Mouse (Mus musculus): ENCODE results near the gene Tex52.
"Not testable (repeated sequence)": the region's sequence is repeated elsewhere in the genome, so short reads cannot be mapped to it uniquely, and the experiment has no call there.

Tex52 gene

DNA sequence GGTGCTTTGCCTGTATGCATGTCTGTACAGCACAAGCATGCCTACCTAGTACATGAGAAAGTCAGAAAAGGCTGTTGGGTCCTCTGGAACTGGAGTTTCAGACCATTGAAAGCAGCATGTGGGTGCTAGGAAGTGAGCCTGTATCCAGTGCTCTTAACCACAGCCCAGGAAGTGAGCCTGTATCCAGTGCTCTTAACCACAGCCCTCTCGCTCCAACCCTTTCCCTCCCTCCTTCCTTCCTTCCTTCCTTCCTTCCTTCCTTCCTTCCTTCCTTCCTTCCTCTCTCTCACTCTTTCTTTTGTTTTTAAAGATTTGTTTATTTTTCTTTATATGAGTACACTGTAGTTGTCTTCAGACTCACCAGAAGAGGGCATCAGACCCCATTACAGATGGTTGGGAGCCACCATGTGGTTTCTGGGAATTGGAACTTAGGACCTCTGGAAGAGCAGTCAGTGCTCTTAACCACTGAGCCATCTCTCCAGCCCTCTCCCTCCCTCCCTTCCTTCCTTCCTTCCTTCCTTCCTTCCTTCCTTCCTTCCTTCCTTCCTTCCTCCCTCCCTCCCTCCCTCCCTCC, 5.4 kb downstream of the Tex52 start:
- DNase-seq (ENCODE audit: low spot score in 2 of 2) = not testable (repeated sequence)

- DNase-seq (ENCODE audit: low spot score in 2 of 2) = no peak
These were observed 6.0 kb downstream of the Tex52 start for GRCm38 (mm10) chr6:128381254-128381653.

GRCm38 (mm10) chr6:128383752-128384151, 8.5 kb downstream of the Tex52 start:
- DNase-seq (ENCODE audit: low spot score in 2 of 2) = no peak

DNA sequence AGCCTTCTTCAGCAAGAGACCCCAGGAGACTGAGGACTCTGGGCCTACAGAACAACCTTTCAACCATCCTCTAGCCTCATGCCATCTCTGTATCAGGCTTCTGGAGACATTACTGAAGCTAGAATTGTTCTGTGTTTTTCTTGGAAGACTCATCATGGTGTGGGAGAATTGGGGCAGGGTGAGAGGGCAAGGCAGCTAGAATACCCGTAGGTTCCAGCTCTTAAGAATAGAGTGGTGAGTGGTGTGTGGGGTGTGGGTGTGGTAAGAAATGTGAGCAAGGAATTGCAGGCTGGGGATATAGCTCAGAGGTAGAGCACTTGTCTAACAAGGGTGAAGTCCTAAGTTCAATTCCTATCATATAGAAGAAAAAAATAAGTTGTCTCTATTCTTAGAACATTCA, 9.8 kb downstream of the Tex52 start:
- DNase-seq (ENCODE audit: low spot score in 2 of 2) = no peak

DNA sequence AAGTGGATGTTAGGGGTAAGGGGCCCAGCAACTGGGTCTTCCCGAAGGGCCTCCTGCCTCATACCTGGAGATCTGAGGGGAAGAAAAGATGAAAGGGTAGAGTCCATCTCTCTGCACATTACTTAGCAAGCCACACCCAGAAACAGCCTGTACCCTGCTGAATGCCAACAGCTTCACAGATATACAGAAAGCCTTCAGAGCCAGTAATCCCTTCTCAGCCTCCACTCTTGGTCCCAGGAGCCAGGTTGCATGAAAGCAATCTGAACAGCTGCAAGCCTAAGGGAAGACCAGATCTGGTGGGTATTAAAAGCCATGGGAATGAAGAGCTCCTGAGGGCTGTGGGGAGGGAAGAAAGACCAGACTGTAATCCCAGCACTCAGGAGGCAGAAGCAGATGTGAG, 13.9 kb downstream of the Tex52 start:
- DNase-seq (ENCODE audit: low spot score in 2 of 2) = no peak

- no peak for DNase-seq (ENCODE audit: low spot score in 2 of 2)
These were observed 15.4 kb downstream of the Tex52 start for GRCm38 (mm10) chr6:128390683-128391082.

DNA sequence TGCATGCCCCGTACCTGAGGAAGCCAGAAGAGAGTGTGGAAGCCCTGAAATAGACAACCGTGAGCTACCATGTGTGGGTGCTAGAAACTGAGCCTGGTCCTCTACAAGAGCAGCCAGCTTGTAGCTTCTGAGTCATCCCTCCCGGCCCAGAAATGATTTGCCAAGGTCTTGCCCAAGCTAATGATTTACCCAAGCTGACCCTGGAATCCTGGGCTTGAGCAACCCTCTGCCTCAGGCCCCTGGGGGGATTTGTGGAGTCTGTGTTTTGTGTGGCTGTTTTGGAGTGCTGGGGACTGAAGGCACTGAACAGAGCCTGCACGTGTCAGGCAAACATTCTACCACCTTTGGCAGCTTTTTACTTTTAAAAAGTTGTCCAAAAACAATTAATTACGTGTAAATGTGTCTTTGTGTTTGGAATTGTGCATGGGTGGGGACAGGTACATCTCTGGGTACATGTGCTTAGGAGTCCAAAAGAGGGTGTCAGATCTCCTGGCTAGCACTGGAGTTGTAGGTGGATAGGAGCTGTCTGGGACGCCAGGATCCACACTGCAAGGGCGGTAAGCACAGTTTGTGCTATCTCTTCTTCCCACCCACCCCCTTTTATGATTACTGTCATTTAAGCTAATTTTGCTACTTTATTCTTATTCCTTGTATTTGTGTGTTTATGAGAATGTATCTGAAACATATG, 22.5 kb downstream of the Tex52 start:
- DNase-seq (ENCODE audit: low spot score in 2 of 2) = no peak

DNA sequence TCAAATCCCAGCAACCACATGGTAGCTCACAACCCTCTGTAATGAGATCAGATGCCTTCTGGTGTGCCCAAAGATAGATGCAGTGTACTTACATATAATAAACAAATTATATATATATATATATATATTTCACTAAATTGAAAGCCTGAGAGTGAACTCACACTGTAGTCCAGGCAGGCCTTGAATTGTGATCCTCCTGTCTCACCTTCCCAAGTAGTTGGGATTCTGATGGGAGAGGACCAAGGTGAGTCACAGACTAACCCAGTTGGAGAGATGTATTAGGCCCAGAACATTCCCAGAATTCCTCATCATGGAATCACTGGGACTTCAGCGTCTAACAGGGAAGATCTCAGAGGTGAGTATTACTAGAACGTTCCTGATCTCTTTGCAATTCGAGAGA, 23.7 kb downstream of the Tex52 start, which contains the start of gene Nrip2:
Gene Nrip2, plus strand, starts transcription at position 301 of the 400 bp plus-strand sequence.
- no peak for DNase-seq (ENCODE audit: low spot score in 2 of 2)

DNA sequence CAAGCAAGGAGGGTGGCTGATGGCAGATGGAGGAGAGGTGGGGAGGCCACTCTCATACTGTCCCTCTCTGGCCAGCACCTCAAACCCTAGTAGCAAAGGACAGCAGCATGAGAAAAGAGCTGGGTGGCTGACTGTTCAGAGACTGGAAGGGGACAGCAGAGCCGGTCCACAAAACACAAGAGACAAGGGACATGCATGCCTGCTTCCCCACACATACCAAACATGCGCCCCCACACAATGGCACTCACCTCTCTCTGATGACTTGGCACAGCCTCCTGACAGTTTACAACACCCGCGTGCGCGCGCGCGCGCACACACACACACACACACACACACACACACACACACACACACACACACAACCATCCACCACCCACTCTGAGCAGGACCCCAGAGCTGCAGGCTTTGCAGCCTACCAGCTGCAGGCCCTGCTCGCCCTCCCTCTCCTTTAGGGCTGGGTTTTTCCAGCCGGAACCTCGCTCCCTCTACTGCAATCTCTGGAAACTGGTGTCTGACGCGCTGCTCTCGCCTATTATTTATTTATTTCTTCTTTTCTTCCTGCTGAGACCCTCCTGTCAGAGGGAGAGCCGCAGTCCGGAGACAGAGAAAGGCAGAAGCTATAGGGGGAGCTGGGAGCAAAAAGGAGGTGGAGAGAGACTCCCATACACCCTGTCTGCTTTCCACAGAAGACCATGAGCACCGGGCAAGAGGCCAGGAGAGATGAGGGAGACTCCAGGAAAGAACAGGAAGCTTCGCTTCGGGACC, 24.3 kb downstream of the Tex52 start:
- DNase-seq (ENCODE audit: low spot score in 2 of 2) = no peak

DNA sequence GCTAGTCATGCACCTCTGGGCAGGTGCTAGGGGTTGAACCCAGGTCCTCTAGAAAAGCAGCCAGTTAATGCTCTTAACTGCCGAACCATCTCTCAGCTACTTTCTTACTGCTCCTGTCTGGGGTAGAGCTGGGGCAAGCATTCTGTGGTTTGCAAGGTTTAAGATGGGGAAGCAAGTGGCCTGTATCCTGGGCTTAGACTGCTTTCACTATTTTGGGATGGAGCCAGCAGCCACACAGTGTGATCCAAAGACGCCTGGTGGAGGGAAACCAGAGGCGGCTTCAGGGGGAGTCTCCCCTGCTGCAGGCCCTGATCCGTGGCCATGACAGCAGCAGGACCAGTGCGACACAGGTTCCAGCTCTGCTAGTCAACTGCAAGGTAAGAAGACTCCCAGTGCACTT, 29.5 kb downstream of the Tex52 start:
- no peak for DNase-seq (ENCODE audit: low spot score in 2 of 2)

DNA sequence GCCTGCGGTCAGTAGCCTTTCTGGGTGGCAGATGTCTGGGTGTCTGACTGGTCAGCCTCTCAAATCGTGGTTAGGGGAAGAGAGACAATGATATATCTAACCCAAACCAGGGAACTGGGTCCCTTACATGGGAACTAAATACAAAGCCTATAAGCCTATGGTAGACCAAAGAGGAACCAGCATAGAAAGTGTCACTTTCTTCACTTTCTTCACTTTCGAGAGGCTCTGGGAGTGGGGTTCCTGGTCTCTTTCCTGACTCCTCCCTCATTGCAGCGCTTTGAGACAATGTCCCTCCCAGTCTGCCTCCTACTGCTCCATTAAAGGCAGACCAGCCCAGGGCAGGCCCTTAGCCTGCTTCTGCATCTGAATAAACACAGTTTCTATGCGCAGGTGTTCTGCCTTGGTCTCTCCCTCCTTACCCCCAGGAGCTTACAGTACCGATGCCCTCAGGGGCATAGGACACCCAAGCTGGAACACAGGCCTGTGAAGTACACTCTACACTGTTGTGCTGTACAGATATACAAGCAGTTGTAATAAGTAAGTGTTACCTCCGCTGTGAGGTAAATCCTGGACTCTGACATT, 33.4 kb downstream of the Tex52 start:
- DNase-seq (ENCODE audit: low spot score in 2 of 2) = no peak

GRCm38 (mm10) chr6:128410305-128410704, 35.0 kb downstream of the Tex52 start:
- DNase-seq (ENCODE audit: low spot score in 2 of 2) = no peak

GRCm38 (mm10) chr6:128411115-128411514, 35.9 kb downstream of the Tex52 start:
- DNase-seq (ENCODE audit: low spot score in 2 of 2) = peak; percentile 68 to 73

GRCm38 (mm10) chr6:128416169-128416568, 40.9 kb downstream of the Tex52 start:
- DNase-seq (ENCODE audit: low spot score in 2 of 2) = no peak

DNA sequence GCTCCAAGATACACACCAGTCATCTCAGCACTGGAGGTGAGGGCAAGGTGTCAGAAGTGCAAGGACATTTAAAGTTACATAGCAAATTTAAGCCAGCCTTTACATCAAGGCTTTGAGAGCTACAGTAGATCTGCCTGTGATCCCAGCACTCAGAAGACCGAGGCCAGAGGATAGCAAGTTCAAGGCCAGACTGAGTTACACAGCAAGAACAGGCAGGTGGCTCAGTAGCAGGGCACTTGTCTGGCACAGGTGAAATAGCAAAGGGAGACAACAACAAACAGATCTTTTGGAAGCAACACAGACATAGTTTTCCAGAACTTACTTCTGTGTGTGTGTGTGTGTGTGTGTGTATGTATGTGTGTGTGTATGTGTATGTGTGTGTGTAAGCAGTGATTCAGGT, 42.8 kb downstream of the Tex52 start:
- no peak for DNase-seq (ENCODE audit: low spot score in 2 of 2)

- DNase-seq (ENCODE audit: low spot score in 2 of 2) = no peak
These were observed 45.8 kb downstream of the Tex52 start for GRCm38 (mm10) chr6:128421036-128421435.

DNA sequence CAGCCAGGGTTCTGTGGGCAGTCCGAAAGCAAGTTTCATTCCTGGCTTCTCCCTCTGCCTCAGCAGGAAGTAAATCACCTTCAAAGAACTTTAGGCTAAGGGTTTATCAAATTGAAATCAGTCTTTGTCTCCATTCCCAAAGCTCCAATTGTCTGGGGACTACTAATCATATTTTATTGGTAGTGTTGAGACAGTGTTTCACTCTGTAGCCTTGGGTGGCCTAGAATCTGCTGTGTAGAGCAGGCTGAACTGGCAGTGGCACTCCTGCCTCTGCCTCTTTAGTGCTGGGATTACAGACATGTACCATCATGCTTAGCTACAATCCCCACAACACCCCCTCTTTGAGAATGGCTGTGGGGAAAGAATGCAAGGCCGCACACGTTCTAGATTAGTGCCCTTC, 46.2 kb downstream of the Tex52 start:
- DNase-seq (ENCODE audit: low spot score in 2 of 2) = no peak

- DNase-seq (ENCODE audit: low spot score in 2 of 2) = no peak
These were observed 48.4 kb downstream of the Tex52 start for GRCm38 (mm10) chr6:128423496-128424268.

DNA sequence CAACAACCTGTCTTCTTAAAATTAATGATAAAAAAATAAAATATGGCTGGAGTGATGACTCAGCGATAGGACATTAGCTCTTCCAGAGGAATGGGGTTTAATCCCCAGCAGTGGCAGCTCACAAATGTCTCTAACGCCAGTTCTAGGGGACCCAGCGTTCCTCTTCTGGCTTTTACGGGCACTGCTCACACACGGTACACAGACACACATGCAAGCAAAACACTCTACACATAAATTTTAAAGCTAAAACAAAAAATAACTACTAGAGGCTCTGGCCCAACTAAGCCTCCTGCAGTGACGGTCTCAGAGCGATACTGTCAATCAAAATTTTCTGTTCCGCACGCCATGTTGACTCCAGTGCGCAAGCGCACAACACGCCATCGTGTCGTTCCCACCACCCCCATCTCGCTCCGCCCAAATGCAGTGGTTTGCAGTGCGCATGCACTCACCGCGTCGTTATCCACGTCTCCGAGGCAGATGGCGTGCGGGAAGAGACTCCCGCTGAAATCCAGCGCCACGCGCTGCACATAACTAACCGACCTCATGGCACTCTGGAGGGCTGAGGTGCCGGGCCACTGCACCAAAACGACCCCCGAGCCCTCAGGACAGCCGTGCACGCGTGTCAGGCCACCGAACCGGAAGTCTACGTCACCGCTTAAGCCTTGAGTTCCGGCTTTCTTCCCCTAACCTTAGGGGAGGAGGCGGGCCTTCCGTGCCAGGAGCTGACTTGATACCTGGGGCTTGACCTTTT, 49.2 kb downstream of the Tex52 start, which contains the start of gene Itfg2:
Gene Itfg2, minus strand, starts transcription at position 663 of the 751 bp plus-strand sequence.
- DNase-seq (ENCODE audit: low spot score in 2 of 2) = peak; percentile 95 to 96

- no peak for DNase-seq (ENCODE audit: low spot score in 2 of 2)
These were observed 49.8 kb downstream of the Tex52 start for GRCm38 (mm10) chr6:128425046-128425445.

- DNase-seq (ENCODE audit: low spot score in 2 of 2) = no peak
These were observed 52.3 kb downstream of the Tex52 start for GRCm38 (mm10) chr6:128427571-128427970.
